Mouse (Mus musculus) adrenal gland, adult 18-20 months (tissue): ENCODE data around the gene Magi2. TPM values are rescaled to one million over a fixed set of nuclear protein-coding genes. Genes with fewer than 3 reads are reported as not detected.

Source experiments
- DNase-seq, 2 experiments: peaks; one replicate each; pipeline ENCODE4 v3.0.0; 2021 to 2022; ENCODE audit warnings: low spot score in 2 of 2
- total RNA-seq, 2 experiments: library from RNA; stranded (reverse); gene quantifications; 1 replicate in 1 of 2; 2 replicates in 1 of 2; pipeline ENCODE4 v1.2.3; 2021

Gene Magi2
- total RNA-seq, 2 experiments from 2014 or later = 7.2 to 11.8 TPM

GRCm38 (mm10) chr5:19909071-19909470 lies 682.2 kb downstream of the Magi2 start:
- no peak for DNase-seq

GRCm38 (mm10) chr5:19909664-19910063 lies 682.8 kb downstream of the Magi2 start:
- DNase-seq = no peak

GRCm38 (mm10) chr5:19932102-19932501 lies 705.3 kb downstream of the Magi2 start:
- DNase-seq = no peak

- no peak for DNase-seq
Observed at GRCm38 (mm10) chr5:19933190-19933589, 706.4 kb downstream of the Magi2 start.

- no peak for DNase-seq
Observed at GRCm38 (mm10) chr5:19951102-19951501, 724.3 kb downstream of the Magi2 start.

GRCm38 (mm10) chr5:19964113-19964512 lies 737.3 kb downstream of the Magi2 start:
- no peak for DNase-seq

- DNase-seq = no peak
Observed at GRCm38 (mm10) chr5:19972736-19973135, 745.9 kb downstream of the Magi2 start.

GRCm38 (mm10) chr5:19973852-19974251 lies 747.0 kb downstream of the Magi2 start:
- DNase-seq = no peak

GRCm38 (mm10) chr5:19981518-19981917 lies 754.7 kb downstream of the Magi2 start:
- DNase-seq = no peak

GRCm38 (mm10) chr5:19982031-19982430 lies 755.2 kb downstream of the Magi2 start:
- DNase-seq = no peak

- DNase-seq = no peak
Observed at GRCm38 (mm10) chr5:19999486-19999885, 772.6 kb downstream of the Magi2 start.

GRCm38 (mm10) chr5:19999912-20000311 lies 773.1 kb downstream of the Magi2 start:
- no peak for DNase-seq

GRCm38 (mm10) chr5:20006616-20007015 lies 779.8 kb downstream of the Magi2 start:
- DNase-seq = no peak

GRCm38 (mm10) chr5:20007246-20007645 lies 780.4 kb downstream of the Magi2 start:
- no peak for DNase-seq

GRCm38 (mm10) chr5:20010210-20010609 lies 783.4 kb downstream of the Magi2 start:
- no peak for DNase-seq

- DNase-seq = no peak
Observed at GRCm38 (mm10) chr5:20018063-20018462, 791.2 kb downstream of the Magi2 start.

GRCm38 (mm10) chr5:20046649-20047048 lies 819.8 kb downstream of the Magi2 start:
- no peak for DNase-seq

GRCm38 (mm10) chr5:20048386-20048785 lies 821.5 kb downstream of the Magi2 start:
- no peak for DNase-seq

GRCm38 (mm10) chr5:20050284-20050683 lies 823.4 kb downstream of the Magi2 start:
- DNase-seq = no peak

- DNase-seq = no peak
Observed at GRCm38 (mm10) chr5:20055000-20055399, 828.2 kb downstream of the Magi2 start.

- DNase-seq = no peak
Observed at GRCm38 (mm10) chr5:20056074-20056842, 829.4 kb downstream of the Magi2 start.

GRCm38 (mm10) chr5:20056856-20057255 lies 830.0 kb downstream of the Magi2 start:
- no peak for DNase-seq

GRCm38 (mm10) chr5:20062011-20062410 lies 835.2 kb downstream of the Magi2 start:
- no peak for DNase-seq
